Mouse (Mus musculus) neural tube, embryonic 11.5 days (tissue): Measurements from ENCODE around the gene 1700001P01Rik. TPM values are rescaled to one million over a fixed set of nuclear protein-coding genes. Genes with fewer than 3 reads are reported as not detected.
A peak's percentile ranks its signal among the peaks of the same experiment; 100 is the strongest.

Source experiments
- ATAC-seq: fragments of 200-750 bp; cut with Nextera tagmentation; 2 replicates; pipeline ENCODE4 v1.8.0; 2017; ENCODE audit warnings: moderate number of reproducible peaks, mild to moderate bottlenecking, moderate TSS enrichment, moderate library complexity; ENCODE audit not compliant: insufficient read depth, low FRiP score, low TSS enrichment
- DNase-seq: peaks from one replicate; pipeline ENCODE4 v3.0.0-alpha.2; 2015; ENCODE audit warnings: low spot score
- H3K27ac ChIP-seq: fragments of 300-500 bp; sonication (generic); 2 replicates; pipeline ENCODE4 v1.5.1; 2014; ENCODE audit warnings: low read depth, mild to moderate bottlenecking, low read length
- H3K27me3 ChIP-seq: fragments of 300-500 bp; sonication (generic); 2 replicates; pipeline ENCODE4 v1.6.1; 2014; ENCODE audit warnings: mild to moderate bottlenecking, low read length, mixed read lengths; ENCODE audit not compliant: control insufficient read depth, insufficient read depth
- H3K36me3 ChIP-seq: fragments of 300-500 bp; sonication (generic); 2 replicates; pipeline ENCODE4 v1.6.1; 2014; ENCODE audit warnings: mild to moderate bottlenecking, low read length, moderate library complexity, mixed read lengths; ENCODE audit not compliant: control insufficient read depth, insufficient read depth
- H3K4me1 ChIP-seq: fragments of 300-500 bp; sonication (generic); 2 replicates; pipeline ENCODE4 v1.6.1; 2014; ENCODE audit warnings: low read length, mixed read lengths; ENCODE audit not compliant: control insufficient read depth, insufficient read depth
- H3K4me2 ChIP-seq: fragments of 300-500 bp; sonication (generic); 2 replicates; pipeline ENCODE4 v1.6.1; 2014; ENCODE audit warnings: low read depth, mild to moderate bottlenecking, moderate library complexity
- H3K4me3 ChIP-seq: fragments of 300-500 bp; sonication (generic); 2 replicates; pipeline ENCODE4 v1.5.1; 2014; ENCODE audit warnings: low read depth, low read length
- H3K9ac ChIP-seq: fragments of 300-500 bp; sonication (generic); 2 replicates; pipeline ENCODE4 v1.6.1; 2014; ENCODE audit warnings: mild to moderate bottlenecking, low read length
- H3K9me3 ChIP-seq: fragments of 300-500 bp; sonication (generic); 2 replicates; pipeline ENCODE4 v1.6.1; 2016; ENCODE audit warnings: low read length; ENCODE audit not compliant: control insufficient read depth
- WGBS: fragments of 180-500 bp; shearing (Covaris S2); extraction: QIAGEN DNeasy Blood & Tissue Kit; methylation state at CpG from one replicate; pipeline ENCODE4 v1.1.7; 2014; 5-methylcytosine and 5-hydroxymethylcytosine counted together
- polyA plus RNA-seq: library from polyadenylated mRNA; unstranded; fragments of >200 nt; fragmentation: Nextera tagmentation; extraction: Ambion mirVana; gene quantifications from 2 replicates; pipeline ENCODE4 v1.2.1, GENCODE M21; 2014

Gene 1700001P01Rik
- polyA plus RNA-seq, 1 experiment from 2014 or later, result not detected

- Histone ChIP-seq H3K4me3 (no peak overlapping the region), H3K4me1 (peaks cover 23% of the 10 kb centered on the region), H3K27me3 (no peaks in the 10 kb centered on the region), H3K36me3 (no peaks in the 10 kb centered on the region; the same call in 1 of the 2 replicates), H3K4me2 (no peak overlapping the region), H3K9me3 (no peaks in the 10 kb centered on the region), H3K9ac (peak overlapping the region; percentile 68), H3K27ac (no peak overlapping the region)
- ATAC-seq, result no peak
- no peak for DNase-seq
- WGBS, result 68% methylated on average over 4 of the region's 4 CpGs
Observed at GRCm38 (mm10) chr11:97819102-97819501, 43.4 kb upstream of the 1700001P01Rik start.

GRCm38 (mm10) chr11:97818571-97818970 lies 42.9 kb upstream of the 1700001P01Rik start:
- H3K9ac ChIP-seq, result peak overlapping the region; percentile 68
- H3K27me3 ChIP-seq, result no peaks in the 10 kb centered on the region
- peaks cover 25% of the 10 kb centered on the region for H3K4me1 ChIP-seq
- H3K4me3 ChIP-seq, result no peak overlapping the region
- DNase-seq (peak; percentile 81), ATAC-seq (peak; percentile 55; the same call in 1 of the 2 replicates)
- H3K36me3 ChIP-seq, result no peaks in the 10 kb centered on the region; the same call in 1 of the 2 replicates
- H3K27ac ChIP-seq, result peak overlapping the region; percentile 84
- H3K9me3 ChIP-seq, result no peaks in the 10 kb centered on the region
- 7% methylated on average over 4 of the region's 4 CpGs for WGBS
- peak overlapping the region; percentile 4; the same call in 1 of the 2 replicates for H3K4me2 ChIP-seq

- H3K36me3 ChIP-seq, result no peaks in the 10 kb centered on the region; the same call in 1 of the 2 replicates
Observed at GRCm38 (mm10) chr11:97818003-97818402, 42.3 kb upstream of the 1700001P01Rik start.

GRCm38 (mm10) chr11:97817379-97817778 lies 41.7 kb upstream of the 1700001P01Rik start:
- H3K9me3 ChIP-seq, result no peaks in the 10 kb centered on the region
- DNase-seq, result no peak
- WGBS, result 52% methylated on average over 5 of the region's 5 CpGs
- H3K9ac ChIP-seq, result no peak overlapping the region
- ATAC-seq, result no peak
- H3K27me3 ChIP-seq, result no peaks in the 10 kb centered on the region
- H3K36me3 ChIP-seq, result no peaks in the 10 kb centered on the region; the same call in 1 of the 2 replicates
- H3K4me2 ChIP-seq, result no peak overlapping the region
- H3K27ac ChIP-seq, result no peak overlapping the region
- peaks cover 35% of the 10 kb centered on the region for H3K4me1 ChIP-seq
- H3K4me3 ChIP-seq, result no peak overlapping the region

More at GRCm38 (mm10) chr11:97818003-97818402, 42.3 kb upstream of the 1700001P01Rik start:
- Histone ChIP-seq H3K27ac (peak overlapping the region; percentile 84; the same call in 1 of the 2 replicates), H3K4me3 (no peak overlapping the region), H3K27me3 (no peaks in the 10 kb centered on the region), H3K4me1 (peaks cover 29% of the 10 kb centered on the region), H3K9me3 (no peaks in the 10 kb centered on the region), H3K4me2 (no peak overlapping the region), H3K9ac (peak overlapping the region; percentile 68; the same call in 1 of the 2 replicates)
- ATAC-seq, result no peak
- 45% methylated on average over 6 of the region's 6 CpGs for WGBS
- DNase-seq, result no peak

- Histone ChIP-seq H3K4me1 (peaks cover 40% of the 10 kb centered on the region), H3K9ac (no peak overlapping the region), H3K9me3 (no peaks in the 10 kb centered on the region), H3K36me3 (no peaks in the 10 kb centered on the region; the same call in 1 of the 2 replicates), H3K27me3 (no peaks in the 10 kb centered on the region), H3K4me3 (no peak overlapping the region), H3K27ac (no peak overlapping the region), H3K4me2 (no peak overlapping the region)
- 52% methylated on average over 9 of the region's 9 CpGs for WGBS
- DNase-seq, result no peak
- no peak for ATAC-seq
Observed at GRCm38 (mm10) chr11:97816916-97817315, 41.2 kb upstream of the 1700001P01Rik start.

GRCm38 (mm10) chr11:97816176-97816575 lies 40.5 kb upstream of the 1700001P01Rik start:
- Histone ChIP-seq H3K27ac (no peak overlapping the region), H3K9ac (no peak overlapping the region), H3K27me3 (no peaks in the 10 kb centered on the region), H3K4me3 (no peak overlapping the region), H3K4me1 (peaks cover 47% of the 10 kb centered on the region), H3K9me3 (no peaks in the 10 kb centered on the region), H3K36me3 (no peaks in the 10 kb centered on the region; the same call in 1 of the 2 replicates), H3K4me2 (no peak overlapping the region)
- no peak for DNase-seq
- 80% methylated on average over 5 of the region's 5 CpGs for WGBS
- no peak for ATAC-seq

- ATAC-seq, result no peak
- H3K4me2 ChIP-seq, result no peak overlapping the region
- no peak overlapping the region for H3K4me3 ChIP-seq
- no peak for DNase-seq
- no peaks in the 10 kb centered on the region for H3K27me3 ChIP-seq
- 89% methylated on average over 11 of the region's 11 CpGs for WGBS
- H3K9ac ChIP-seq, result no peak overlapping the region
- H3K36me3 ChIP-seq, result no peaks in the 10 kb centered on the region; the same call in 1 of the 2 replicates
- no peaks in the 10 kb centered on the region for H3K9me3 ChIP-seq
- H3K4me1 ChIP-seq, result peaks cover 51% of the 10 kb centered on the region
- no peak overlapping the region for H3K27ac ChIP-seq
Observed at GRCm38 (mm10) chr11:97815736-97816135, 40.0 kb upstream of the 1700001P01Rik start.

- Histone ChIP-seq H3K9ac (no peak overlapping the region), H3K4me2 (no peak overlapping the region), H3K27ac (no peak overlapping the region), H3K27me3 (no peaks in the 10 kb centered on the region), H3K4me3 (no peak overlapping the region), H3K4me1 (peaks cover 57% of the 10 kb centered on the region), H3K36me3 (no peaks in the 10 kb centered on the region; the same call in 1 of the 2 replicates), H3K9me3 (no peaks in the 10 kb centered on the region)
- DNase-seq, result no peak
- no peak for ATAC-seq
- WGBS, result 83% methylated on average over 17 of the region's 17 CpGs
Observed at GRCm38 (mm10) chr11:97813746-97814515, 38.2 kb upstream of the 1700001P01Rik start.
